Mouse (Mus musculus) naive thymus-derived CD4-positive, alpha-beta T cell, adult 2 months (primary cell): ENCODE results near the gene Tcf7l1.

ENCODE experiments used
- DNase-seq: peaks from one replicate; pipeline ENCODE4 v3.0.0-alpha.2; 2011; ENCODE audit warnings: low read depth

The Tcf7l1 gene

DNA sequence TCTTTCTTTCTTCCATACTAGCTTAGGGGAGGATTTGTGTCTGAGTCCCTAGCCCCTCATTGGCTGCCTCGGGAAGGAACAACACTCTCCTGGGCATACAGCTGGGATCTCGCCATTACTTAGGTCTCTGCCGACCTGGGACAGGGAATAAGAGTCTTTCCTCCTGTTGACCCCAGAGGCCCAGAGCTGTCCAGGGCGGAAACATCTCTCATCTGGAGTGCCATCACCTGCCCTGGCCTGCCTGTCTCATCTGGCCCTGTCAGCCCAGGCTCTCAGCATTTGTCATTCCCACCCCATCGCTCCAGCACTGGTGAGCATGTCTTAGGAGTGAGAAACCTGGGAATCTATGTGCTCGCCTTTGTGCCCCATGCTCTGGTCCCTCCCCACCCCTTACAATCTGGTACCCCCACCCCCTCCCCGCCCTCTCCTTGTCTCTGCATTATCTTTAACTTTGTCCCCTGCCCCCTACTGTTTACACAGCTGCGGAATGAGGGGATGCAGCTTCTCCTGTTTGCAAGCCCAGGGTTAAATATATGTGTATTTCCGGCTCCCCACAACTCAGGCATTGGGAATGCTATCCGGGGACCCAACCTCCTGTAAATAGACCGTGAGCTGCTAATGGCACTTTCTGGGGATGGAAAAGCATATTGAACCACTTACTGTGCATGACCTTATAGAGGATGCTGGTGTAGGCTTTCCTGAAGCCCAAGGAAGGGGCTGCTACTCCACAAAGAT, 92.3 kb downstream of the Tcf7l1 start:
- no peak for DNase-seq

- no peak for DNase-seq
These were observed 94.3 kb downstream of the Tcf7l1 start for GRCm38 (mm10) chr6:72694791-72695204.

GRCm38 (mm10) chr6:72694047-72694790, 94.8 kb downstream of the Tcf7l1 start:
- DNase-seq: no peak

DNA sequence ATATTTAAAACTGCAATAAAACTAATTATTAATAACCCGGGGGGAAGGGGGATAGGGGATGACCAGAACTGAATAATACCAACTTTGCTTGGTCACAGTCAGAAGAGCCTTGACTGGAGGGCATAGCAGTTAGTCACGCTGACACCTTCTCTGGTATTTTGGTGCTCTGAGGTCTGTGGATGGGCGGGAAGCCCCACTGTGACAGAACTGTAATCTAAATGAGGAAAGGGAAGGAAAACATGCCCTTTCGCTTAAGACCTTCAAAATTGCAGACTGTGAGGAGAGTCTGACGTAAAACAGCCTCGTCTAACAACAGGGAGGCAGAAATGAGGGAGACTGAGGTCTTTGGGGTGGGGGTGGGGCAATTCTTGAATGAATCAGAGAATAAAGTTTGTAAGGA, 96.6 kb downstream of the Tcf7l1 start:
- no peak for DNase-seq

DNA sequence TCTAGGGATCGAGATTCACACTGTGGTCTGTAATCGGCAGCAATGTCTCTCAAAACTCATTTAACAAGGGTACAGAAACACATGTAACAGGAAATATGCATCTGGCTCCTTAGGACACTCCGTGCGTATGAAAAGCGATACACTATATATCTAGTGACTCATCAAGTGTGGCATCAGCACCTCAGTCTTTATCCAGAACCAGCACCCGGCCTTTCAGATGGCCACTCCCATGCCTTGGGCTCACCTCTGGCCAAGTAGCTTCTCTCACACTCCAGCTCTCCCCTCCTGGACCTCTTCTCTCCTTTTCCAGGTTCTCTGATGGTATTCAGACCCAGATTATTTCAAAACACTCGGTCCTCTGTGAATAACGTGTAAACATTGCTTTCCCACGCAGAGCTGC, 97.5 kb downstream of the Tcf7l1 start:
- no peak for DNase-seq

GRCm38 (mm10) chr6:72690595-72690994, 98.5 kb downstream of the Tcf7l1 start:
- DNase-seq: no peak

- DNase-seq: no peak
These were observed 99.1 kb downstream of the Tcf7l1 start for GRCm38 (mm10) chr6:72690001-72690400.

- peak; percentile 6 for DNase-seq
These were observed 100.0 kb downstream of the Tcf7l1 start for GRCm38 (mm10) chr6:72689046-72689445.

GRCm38 (mm10) chr6:72685165-72685564, 103.9 kb downstream of the Tcf7l1 start:
- no peak for DNase-seq

- no peak for DNase-seq
These were observed 104.7 kb downstream of the Tcf7l1 start for GRCm38 (mm10) chr6:72684260-72684805.

- DNase-seq: no peak
These were observed 106.8 kb downstream of the Tcf7l1 start for GRCm38 (mm10) chr6:72682238-72682637.

- DNase-seq: no peak
These were observed 108.1 kb downstream of the Tcf7l1 start for GRCm38 (mm10) chr6:72680936-72681335.

DNA sequence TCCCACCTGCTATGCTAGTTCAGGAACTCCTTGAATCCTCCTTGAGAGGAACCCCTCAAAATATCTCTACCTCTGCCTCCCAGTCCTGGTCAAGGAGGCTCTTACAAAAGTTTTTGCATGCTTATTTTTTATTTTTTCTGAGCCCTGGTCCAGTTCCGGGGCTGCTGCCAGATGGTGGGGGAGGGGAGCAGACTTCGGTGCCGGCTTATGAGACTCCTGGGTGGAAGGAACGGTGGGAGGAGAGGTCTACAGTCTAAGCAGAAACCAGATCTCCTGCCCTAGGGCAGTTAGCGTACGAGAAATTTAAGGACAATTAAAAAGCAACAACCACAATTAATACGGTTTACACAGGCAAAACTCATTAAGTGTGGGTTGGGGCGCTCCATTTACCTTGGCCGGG, 110.4 kb downstream of the Tcf7l1 start:
- DNase-seq: no peak

DNA sequence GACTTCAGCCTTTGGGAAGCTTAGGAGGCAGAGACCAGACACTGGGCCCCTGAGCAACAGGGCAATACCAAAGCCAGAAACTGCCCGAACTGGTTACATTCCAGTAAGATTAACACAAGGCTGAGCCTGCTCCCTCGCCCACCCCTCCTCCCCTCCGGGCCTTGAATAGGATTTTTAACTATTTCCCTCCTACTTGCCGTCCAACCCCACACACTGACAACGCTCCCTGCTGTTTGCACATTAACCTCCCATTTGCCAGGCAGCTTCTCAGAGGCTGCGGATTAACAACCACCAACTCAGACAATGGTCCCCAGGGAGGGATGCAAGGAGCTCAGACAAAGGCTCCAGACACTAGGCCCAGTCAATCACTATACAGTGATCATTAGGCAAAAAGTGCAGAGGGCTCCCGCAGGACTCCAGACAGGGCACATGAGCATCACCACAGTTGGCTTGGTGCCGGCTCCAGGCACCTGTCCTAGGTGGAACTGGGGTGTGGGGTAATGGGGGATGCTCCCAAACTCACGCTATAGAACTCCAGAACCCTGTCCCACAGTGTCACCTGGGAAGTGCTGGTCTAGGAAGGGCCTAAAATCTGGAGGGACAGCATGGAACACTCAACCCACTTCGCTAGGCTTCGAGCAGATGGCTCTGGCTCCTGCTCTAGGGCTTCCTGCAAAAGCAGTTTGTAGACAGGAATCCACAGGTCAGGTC, 111.4 kb downstream of the Tcf7l1 start:
- DNase-seq: no peak

DNA sequence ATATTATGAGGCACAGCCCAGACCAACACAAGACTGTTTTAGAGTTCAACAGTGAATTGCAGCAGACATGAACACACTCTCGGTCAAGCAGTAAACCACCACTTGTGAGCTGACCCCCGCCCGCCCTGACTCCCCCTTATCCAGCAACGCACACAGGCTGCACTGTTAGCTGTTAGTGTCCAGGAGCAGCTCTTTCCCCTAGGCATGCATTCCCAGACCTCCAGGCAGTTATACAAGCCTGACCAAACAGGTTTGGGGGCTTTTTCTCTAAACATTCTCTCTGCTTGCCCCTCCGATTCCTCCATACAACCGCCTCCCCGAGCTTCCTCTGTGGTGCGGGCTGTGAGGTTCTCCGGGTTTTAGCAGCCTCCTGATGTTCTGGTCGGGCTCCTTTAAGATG, 112.0 kb downstream of the Tcf7l1 start:
- no peak for DNase-seq

GRCm38 (mm10) chr6:72676376-72676775, 112.7 kb downstream of the Tcf7l1 start:
- DNase-seq: no peak

GRCm38 (mm10) chr6:72673751-72674150, 115.3 kb downstream of the Tcf7l1 start:
- no peak for DNase-seq

DNA sequence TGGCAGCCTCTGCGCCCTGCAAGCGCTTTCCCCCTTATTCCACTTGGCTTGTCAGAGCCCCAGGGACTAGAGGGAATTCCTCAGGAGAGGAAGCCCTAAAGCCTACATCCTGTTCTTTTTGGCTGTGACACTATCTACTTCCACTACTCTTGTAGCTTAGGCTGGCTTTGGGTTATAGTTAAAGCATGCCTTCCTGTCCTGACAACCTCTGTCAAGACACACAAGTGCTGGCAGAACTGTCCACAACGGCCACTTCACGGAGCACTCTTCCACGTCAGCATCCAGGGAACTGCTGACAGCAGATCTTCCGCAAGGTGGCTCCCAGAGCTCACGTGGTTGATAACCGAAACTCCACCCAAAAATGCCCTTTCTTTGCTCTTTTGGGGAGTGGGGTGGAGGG, 117.9 kb downstream of the Tcf7l1 start:
- no peak for DNase-seq

DNA sequence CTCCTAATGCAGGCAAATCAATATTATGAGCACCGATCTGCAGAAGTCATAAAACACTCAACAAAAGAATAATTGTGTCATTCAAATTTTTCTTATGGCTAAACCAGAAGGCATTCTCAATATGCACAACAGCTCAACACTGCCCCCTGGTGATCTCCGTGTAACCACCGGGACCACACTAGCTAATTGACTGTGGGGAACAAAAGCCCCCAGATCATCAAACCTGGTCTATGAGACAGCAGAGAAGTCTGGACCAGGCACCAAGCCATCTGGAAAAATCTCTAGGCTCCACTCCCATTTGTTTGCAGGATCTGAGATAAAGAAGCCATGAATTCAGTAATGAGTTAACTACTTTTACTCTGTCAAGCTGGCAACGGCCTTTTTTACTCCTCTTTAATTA, 122.0 kb downstream of the Tcf7l1 start:
- peak; percentile 68 for DNase-seq

DNA sequence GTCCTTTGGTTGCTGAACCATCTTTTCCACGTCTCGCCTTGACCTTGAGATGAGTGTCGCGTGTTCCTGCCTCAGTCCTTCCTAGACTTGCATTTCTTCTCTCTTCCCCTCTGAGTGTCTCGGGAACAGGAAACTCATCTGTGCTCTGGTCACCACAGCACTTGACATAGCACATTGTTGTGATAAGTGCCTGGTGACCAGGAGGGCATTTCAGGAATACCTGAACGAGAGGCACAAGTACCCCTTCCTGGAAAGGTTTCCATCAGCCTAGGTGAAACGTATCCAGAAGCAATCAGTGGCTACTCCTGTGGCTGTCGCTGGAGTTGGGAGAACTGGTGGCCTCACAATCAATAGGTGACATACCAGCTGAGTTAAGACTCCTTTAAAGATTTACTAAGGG, 124.8 kb downstream of the Tcf7l1 start:
- no peak for DNase-seq

- no peak for DNase-seq
These were observed 126.1 kb downstream of the Tcf7l1 start for GRCm38 (mm10) chr6:72663000-72663399.

GRCm38 (mm10) chr6:72660391-72660720, 128.7 kb downstream of the Tcf7l1 start:
- no peak for DNase-seq
